Mouse (Mus musculus): Measurements from ENCODE around the gene Copz2. TPM values are rescaled to one million over a fixed set of nuclear protein-coding genes. Genes with fewer than 3 reads are reported as not detected.

Gene Copz2
- total RNA-seq, 2 experiments from 2014 or later = 2.7 to 3.2 TPM

DNA sequence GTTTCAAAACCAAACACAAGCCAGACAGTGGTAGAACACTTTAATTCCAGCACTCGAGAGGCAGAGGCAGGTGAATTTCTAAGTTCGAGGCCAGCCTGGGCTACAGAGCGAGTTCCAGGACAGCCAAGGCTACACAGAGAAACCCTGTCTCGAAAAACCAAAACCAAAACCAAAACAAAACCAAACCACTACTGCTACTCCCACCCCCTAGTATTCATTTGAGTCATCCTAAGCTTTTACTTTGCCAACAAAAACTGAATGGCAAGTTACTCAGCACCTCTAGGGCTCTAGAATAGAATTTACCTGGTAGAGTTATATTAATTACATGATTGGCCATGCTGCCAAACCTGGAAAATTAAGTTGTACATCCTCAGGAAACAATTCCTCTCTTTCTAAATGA is 10.0 kb downstream of the Copz2 start:
- intact Hi-C loops (cut with DNase I) = loop anchor here (2.0 to 10.0 kb wide), 4 partner anchors 72 to 582 kb away; partner anchors contain the start of gene Cbx1

DNA sequence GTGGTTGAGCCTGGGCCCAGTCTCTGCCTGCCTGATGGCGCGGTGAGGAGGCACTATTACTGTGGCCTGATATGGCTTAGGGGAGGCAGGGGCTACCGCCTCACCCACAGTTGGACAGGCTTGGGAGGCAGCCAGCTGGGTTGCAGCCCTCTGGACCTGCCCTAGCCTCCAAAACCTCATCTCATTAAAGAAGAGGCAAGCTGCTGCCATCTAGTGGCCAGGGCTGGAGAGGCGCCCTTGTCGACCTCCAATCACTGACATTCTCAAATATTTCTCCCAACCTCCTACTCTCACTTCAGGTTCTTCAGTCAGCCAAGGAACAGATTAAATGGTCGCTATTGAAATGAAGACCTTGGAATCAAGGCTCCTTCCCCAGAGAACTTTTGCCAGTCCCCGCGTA is 10.9 kb downstream of the Copz2 start:
- intact Hi-C loops (cut with DNase I) = loop anchor here (2.0 to 10.0 kb wide), 4 partner anchors 73 to 583 kb away; partner anchors contain the start of gene Cbx1
- peak; percentile 78 to 79 for DNase-seq (ENCODE audit: low spot score in 2 of 2)

More for the DNA sequence above, 10.0 kb downstream of the Copz2 start:
- no peak for DNase-seq (ENCODE audit: low spot score in 2 of 2)

DNA sequence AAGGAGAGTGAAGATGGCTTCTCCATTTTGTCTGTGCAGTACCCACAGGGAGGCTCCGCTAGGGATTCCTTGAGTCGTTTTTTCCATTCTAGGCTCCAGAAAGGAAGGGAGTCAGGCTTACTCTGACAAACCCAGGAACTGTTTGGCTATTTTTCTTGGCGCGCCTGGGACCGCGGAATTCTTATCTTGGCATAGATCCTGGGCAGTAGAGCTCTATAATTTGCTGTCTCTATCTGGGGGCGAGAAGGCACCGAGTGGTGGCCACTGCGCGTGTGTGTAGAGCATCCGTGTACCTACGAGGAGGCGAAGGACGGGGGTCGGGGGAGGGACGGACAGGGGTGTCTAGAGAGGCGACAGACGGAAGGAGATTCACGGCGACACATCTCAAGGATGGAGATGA is 11.8 kb downstream of the Copz2 start:
- DNase-seq (ENCODE audit: low spot score in 2 of 2) = peak; percentile 39 to 58
- intact Hi-C loops (cut with DNase I) = loop anchor here (2.0 to 10.0 kb wide), 4 partner anchors 74 to 584 kb away; partner anchors contain the start of gene Cbx1

DNA sequence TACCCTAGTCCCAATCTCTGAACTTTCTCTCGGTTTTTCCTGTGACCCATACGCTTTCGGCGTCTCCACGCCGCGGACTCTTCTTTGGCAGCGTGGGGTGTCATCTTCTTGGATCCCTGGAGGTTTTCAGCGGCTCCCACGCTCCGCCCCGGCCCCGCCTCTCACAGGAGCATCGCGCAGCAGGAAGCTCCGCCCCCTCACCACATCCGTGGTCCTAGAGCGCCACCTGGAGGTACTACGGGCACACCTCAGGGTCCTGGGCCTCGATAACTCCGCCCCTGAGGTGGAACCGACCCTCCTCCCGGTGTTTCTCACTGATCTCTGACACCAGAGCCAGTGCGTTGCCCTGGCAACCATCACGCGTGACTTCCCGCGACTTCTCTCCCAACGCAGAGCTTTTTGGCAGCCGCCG is 12.2 kb downstream of the Copz2 start:
- intact Hi-C loops (cut with DNase I) = loop anchor here (2.0 to 10.0 kb wide), 4 partner anchors 75 to 585 kb away; partner anchors contain the start of gene Cbx1
- DNase-seq (ENCODE audit: low spot score in 2 of 2) = peak; percentile 94 to 95

DNA sequence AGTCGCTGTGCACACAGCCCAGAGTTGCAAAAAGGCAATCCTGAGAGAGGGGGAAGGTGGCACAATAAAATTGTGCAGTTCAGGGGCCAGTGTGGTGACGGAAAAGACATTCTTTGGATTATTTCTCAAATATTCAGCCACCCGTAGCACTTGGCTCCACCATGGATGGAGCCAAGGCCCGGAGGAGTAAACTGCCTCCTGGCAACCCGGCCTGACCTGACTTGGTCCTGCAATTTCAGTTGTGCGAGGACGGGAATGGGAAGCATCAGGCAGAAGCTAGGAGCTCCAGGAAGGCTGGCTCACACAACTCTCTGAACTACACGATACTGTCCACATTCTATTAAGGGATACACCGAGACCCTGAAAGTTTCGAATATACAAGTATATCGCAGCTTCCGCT is 12.9 kb downstream of the Copz2 start:
- DNase-seq (ENCODE audit: low spot score in 2 of 2) = no peak
- intact Hi-C loops (cut with DNase I) = loop anchor here (5.0 to 10.0 kb wide), 3 partner anchors 75 to 585 kb away; partner anchors contain the start of gene Cbx1

- intact Hi-C loops (cut with DNase I) = loop anchor here (5.0 to 10.0 kb wide), 3 partner anchors 76 to 586 kb away; partner anchors contain the start of gene Cbx1
Observed at GRCm38 (mm10) chr11:96863206-96863995, 13.7 kb downstream of the Copz2 start.

GRCm38 (mm10) chr11:96867149-96867548 is 17.5 kb downstream of the Copz2 start:
- intact Hi-C loops (cut with DNase I) = loop anchor here (1.0 to 10.0 kb wide), 2 partner anchors 43 to 312 kb away; no protein-coding TSS in a partner anchor
- peak; percentile 75 to 83 for DNase-seq (ENCODE audit: low spot score in 2 of 2)

More at GRCm38 (mm10) chr11:96863206-96863995, 13.7 kb downstream of the Copz2 start:
- DNase-seq (ENCODE audit: low spot score in 2 of 2) = peak; percentile 20 to 49

- intact Hi-C loops (cut with DNase I) = loop anchor here (5.0 kb wide), 1 partner anchor 90 kb away; no protein-coding TSS in a partner anchor
- DNase-seq (ENCODE audit: low spot score in 2 of 2) = peak; percentile 41 to 54
Observed at GRCm38 (mm10) chr11:96872441-96873379, 23.0 kb downstream of the Copz2 start.

GRCm38 (mm10) chr11:96873601-96874140 is 24.0 kb downstream of the Copz2 start:
- intact Hi-C loops (cut with DNase I) = loop anchor here (5.0 kb wide), 1 partner anchor 89 kb away; no protein-coding TSS in a partner anchor

DNA sequence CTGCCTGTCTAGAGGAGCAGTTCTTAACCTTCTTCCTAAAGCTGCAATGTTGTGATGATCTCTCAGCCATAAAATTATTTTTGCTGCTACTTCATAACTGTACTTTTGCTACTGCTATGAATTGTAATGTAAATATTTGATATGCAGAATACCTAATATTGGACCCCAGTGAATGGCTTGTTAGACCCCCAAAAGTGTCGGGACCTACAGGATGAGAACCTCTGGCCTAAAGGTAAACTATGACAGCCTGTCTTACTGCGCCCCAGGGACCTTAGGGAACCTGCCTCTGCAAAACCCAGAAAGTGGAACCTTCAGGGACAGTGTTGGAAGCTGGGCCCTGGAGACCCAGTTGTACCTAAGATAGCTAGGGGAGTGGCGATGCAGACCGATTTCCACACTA is 25.6 kb downstream of the Copz2 start:
- DNase-seq (ENCODE audit: low spot score in 2 of 2) = no peak
- intact Hi-C loops (cut with DNase I) = no loop called here

More at GRCm38 (mm10) chr11:96873601-96874140, 24.0 kb downstream of the Copz2 start:
- peak in 1 of 2 experiments; percentile 22 for DNase-seq (ENCODE audit: low spot score in 2 of 2)

DNA sequence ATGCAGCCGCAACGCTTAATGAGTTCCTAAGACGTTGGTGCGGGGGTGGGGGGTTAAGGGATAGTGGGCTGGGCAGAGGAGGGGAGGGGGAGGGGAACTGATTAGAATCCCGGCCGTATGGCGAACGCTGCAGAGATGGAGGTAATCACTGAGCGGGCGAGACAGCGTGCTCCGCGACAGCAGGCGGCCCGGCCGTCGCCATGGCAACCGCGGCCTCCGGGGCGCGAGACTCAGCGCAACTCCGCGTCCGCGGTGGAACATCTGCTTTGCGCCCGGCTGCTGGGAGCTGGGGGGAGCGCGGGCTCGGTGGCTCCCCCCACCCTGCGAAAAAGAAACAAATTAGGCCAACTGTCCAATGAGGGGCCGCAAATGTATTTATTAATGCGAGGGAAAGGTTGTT is 26.1 kb downstream of the Copz2 start:
- intact Hi-C loops (cut with DNase I) = no loop called here
- peak; percentile 88 for DNase-seq (ENCODE audit: low spot score in 2 of 2)

GRCm38 (mm10) chr11:96876300-96877040 is 26.8 kb downstream of the Copz2 start:
- intact Hi-C loops (cut with DNase I) = no loop called here
- peak; percentile 17 to 60 for DNase-seq (ENCODE audit: low spot score in 2 of 2)

GRCm38 (mm10) chr11:96877071-96877470 is 27.4 kb downstream of the Copz2 start:
- DNase-seq (ENCODE audit: low spot score in 2 of 2) = no peak
- intact Hi-C loops (cut with DNase I) = no loop called here

DNA sequence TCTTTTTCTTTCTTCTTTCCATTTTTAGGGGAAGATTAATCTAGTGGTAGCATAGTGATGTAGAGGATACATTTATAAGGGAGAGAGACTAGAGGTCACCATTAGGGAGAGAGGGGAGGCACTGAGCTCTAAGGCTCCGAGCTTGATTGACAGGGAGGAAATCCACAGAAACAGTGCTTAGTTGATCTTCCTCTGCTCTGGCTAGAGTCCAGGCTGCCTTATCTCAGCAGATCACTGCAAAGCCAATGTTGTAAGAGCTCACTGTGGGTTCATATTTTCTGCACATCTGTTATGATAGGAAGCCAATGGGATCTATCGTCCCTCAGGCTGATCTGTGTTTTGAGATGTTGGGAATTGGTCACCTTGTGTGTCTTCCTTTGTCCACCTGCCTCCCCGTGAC is 29.0 kb downstream of the Copz2 start:
- no peak for DNase-seq (ENCODE audit: low spot score in 2 of 2)
- intact Hi-C loops (cut with DNase I) = no loop called here

DNA sequence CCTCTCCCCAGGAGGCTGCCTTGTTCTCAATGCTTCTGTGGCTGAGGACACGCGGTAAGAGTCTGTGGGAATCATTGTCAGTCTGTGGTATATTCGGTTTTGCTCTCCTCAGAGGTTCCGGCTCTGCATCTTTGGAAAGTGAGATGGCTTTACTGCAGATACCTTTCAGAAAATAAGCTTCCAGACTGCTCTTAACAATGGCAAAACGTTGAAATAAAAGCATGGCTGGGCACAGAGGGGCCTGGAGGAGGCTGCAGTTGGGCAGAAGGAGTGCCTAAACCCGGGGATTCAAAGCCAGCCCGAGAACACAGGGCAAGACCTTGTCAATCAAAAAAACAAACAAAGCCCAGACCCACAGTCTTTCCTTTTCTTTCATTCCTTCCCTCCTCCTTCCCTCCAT is 29.7 kb downstream of the Copz2 start:
- intact Hi-C loops (cut with DNase I) = no loop called here

DNA sequence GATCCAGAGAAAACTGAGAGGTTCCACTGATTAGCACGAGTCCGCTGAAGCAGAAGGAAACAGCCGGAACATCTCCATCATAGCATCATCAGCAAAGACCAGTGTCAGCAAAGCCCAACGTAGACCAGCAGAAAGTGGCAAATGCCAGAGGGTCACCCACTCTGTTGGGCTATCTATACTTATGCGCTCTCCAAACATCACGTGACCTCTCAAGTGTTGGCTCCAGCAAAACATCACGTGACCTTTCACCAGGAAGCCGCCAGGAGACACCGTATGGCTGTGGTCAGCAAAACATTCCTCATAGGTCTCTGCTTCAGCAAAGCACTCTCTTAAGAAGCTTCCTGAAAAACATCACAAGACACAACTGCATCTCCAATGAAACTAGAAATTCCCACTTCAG is 30.6 kb downstream of the Copz2 start:
- intact Hi-C loops (cut with DNase I) = no loop called here
- DNase-seq (ENCODE audit: low spot score in 2 of 2) = peak; percentile 13 to 40

More for the DNA sequence above, 29.7 kb downstream of the Copz2 start:
- no peak for DNase-seq (ENCODE audit: low spot score in 2 of 2)

GRCm38 (mm10) chr11:96885901-96886340 is 36.3 kb downstream of the Copz2 start:
- intact Hi-C loops (cut with DNase I) = no loop called here
- no peak for DNase-seq (ENCODE audit: low spot score in 2 of 2)

GRCm38 (mm10) chr11:96886942-96887546 is 37.4 kb downstream of the Copz2 start:
- no peak for DNase-seq (ENCODE audit: low spot score in 2 of 2)
- intact Hi-C loops (cut with DNase I) = no loop called here
